Mouse (Mus musculus) limb, embryonic 13.5 days (tissue): ENCODE results near the gene Abi2. TPM values are rescaled to one million over a fixed set of nuclear protein-coding genes. Genes with fewer than 3 reads are reported as not detected.
"Not testable (repeated sequence)": the region's sequence is repeated elsewhere in the genome, so short reads cannot be mapped to it uniquely, and the experiment has no call there.

ENCODE experiments used
- ATAC-seq: fragments of 200-750 bp; cut with Nextera tagmentation; 2 replicates; pipeline ENCODE4 v1.8.0; 2017; ENCODE audit warnings: low read depth, moderate number of reproducible peaks, moderate TSS enrichment; ENCODE audit not compliant: low FRiP score
- H3K27ac ChIP-seq: fragments of 300-500 bp; sonication (generic); 2 replicates; pipeline ENCODE4 v1.5.1; 2015; ENCODE audit warnings: inconsistent platforms, mild to moderate bottlenecking, moderate library complexity
- H3K27me3 ChIP-seq: fragments of 300-500 bp; sonication (generic); 2 replicates; pipeline ENCODE4 v1.6.1; 2015; ENCODE audit warnings: mild to moderate bottlenecking, inconsistent platforms
- H3K36me3 ChIP-seq: fragments of 300-500 bp; sonication (generic); 2 replicates; pipeline ENCODE4 v1.6.1; 2015; ENCODE audit warnings: inconsistent platforms, mild to moderate bottlenecking, moderate library complexity
- H3K4me1 ChIP-seq: fragments of 300-500 bp; sonication (generic); 2 replicates; pipeline ENCODE4 v1.6.1; 2015; ENCODE audit warnings: inconsistent platforms
- H3K4me2 ChIP-seq: fragments of 300-500 bp; sonication (generic); replicated peaks from 2 replicates; pipeline ENCODE4 v1.6.1; 2015; ENCODE audit warnings: inconsistent platforms, mild to moderate bottlenecking, moderate library complexity
- H3K4me3 ChIP-seq: fragments of 300-500 bp; sonication (generic); 2 replicates; pipeline ENCODE4 v1.5.1; 2015; ENCODE audit warnings: moderate library complexity, mild to moderate bottlenecking, inconsistent platforms
- H3K9ac ChIP-seq: fragments of 300-500 bp; sonication (generic); 2 replicates; pipeline ENCODE4 v1.6.1; 2015; ENCODE audit warnings: mild to moderate bottlenecking, inconsistent platforms
- H3K9me3 ChIP-seq: fragments of 300-500 bp; sonication (generic); 2 replicates; pipeline ENCODE4 v1.6.1; 2016; ENCODE audit warnings: inconsistent platforms
- WGBS: fragments of 180-500 bp; shearing (Covaris S2); methylation state at CpG from one replicate; pipeline ENCODE4 v1.1.7; 2015; 5-methylcytosine and 5-hydroxymethylcytosine counted together
- polyA plus RNA-seq: library from polyadenylated mRNA; unstranded; fragments of >200 nt; fragmentation: Nextera tagmentation; extraction: Ambion mirVana; gene quantifications from 2 replicates; pipeline ENCODE4 v1.2.1, GENCODE M21; 2015

Gene Abi2
- polyA plus RNA-seq, 1 experiment from 2014 or later, result 24.7 TPM

DNA sequence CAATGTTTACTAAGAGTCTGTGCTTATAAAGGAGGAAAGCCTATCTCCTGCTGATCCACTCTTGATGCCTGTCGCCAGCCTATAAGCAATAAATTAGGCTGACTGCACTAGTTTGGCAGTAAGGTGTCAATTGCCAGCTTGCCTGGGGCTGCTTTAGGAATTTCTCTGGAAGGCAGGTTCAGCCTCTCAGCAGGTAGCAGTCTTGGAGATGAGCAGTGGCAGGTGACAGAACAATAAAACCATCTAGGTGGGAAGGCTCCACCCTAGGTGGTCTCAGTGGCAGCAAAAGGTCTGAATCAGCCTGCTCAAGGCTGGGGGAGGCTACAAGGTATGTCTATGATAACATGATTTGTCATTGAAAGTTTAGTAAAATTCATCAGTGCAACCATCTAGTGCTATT lies 23.1 kb downstream of the Abi2 start:
- no peak overlapping the region for H3K4me3 ChIP-seq
- 0 out of 2 replicates have a peak, but pooled peaks cover 4% of the 10 kb centered on the region for H3K4me1 ChIP-seq
- 17% methylated on average over 1 of the region's 1 CpGs for WGBS
- no peak overlapping the region for H3K27ac ChIP-seq
- H3K27me3 ChIP-seq, result no peaks in the 10 kb centered on the region
- H3K9ac ChIP-seq, result no peak overlapping the region
- no peak for ATAC-seq
- no peak overlapping the region for H3K4me2 ChIP-seq
- no peaks in the 10 kb centered on the region for H3K9me3 ChIP-seq
- H3K36me3 ChIP-seq, result peaks cover 21% of the 10 kb centered on the region

DNA sequence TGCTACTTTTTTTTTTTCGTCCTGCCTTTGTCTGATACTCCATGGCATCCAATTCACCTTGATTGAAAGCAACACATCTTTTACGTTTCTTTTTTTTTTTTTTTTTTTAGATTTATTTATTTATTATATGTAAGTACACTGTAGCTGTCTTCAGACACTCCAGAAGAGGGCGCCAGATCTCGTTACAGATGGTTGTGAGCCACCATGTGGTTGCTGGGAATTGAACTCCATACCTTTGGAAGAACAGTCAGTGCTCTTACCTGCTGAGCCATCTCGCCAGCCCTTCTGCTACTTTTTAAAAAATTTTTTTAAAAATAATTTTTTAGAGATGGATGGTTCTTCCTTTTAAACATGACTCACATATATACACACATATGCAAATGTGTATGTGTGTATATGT lies 32.0 kb downstream of the Abi2 start:
- not testable (repeated sequence) for H3K9ac ChIP-seq, H3K27me3 ChIP-seq, H3K4me2 ChIP-seq, H3K4me3 ChIP-seq, H3K9me3 ChIP-seq, H3K27ac ChIP-seq, ATAC-seq, H3K4me1 ChIP-seq
- H3K36me3 ChIP-seq, result peaks cover 31% of the 10 kb centered on the region
- WGBS, result 73% methylated on average over 5 of the region's 5 CpGs

DNA sequence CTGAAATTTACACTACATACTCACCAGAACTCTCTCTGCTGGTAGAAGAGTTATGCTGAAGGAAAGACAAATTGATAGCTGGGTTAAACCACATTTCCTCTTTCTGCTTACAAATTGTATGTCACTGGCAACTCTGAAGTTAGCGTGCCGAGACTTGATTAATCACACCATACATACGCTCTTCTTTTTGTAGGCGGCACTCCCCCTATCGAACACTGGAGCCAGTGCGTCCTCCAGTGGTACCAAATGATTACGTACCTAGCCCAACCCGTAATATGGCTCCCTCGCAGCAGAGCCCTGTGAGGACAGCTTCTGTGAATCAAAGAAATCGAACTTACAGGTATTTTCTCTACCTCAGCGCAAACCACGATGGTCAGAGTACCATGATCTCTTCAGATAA lies 37.6 kb downstream of the Abi2 start:
- Histone ChIP-seq H3K27ac (no peak overlapping the region), H3K36me3 (peaks cover 39% of the 10 kb centered on the region), H3K27me3 (no peaks in the 10 kb centered on the region), H3K4me1 (no peaks in the 10 kb centered on the region), H3K4me2 (no peak overlapping the region), H3K9ac (no peak overlapping the region), H3K4me3 (no peak overlapping the region), H3K9me3 (no peaks in the 10 kb centered on the region)
- 86% methylated on average over 12 of the region's 12 CpGs for WGBS
- no peak for ATAC-seq

DNA sequence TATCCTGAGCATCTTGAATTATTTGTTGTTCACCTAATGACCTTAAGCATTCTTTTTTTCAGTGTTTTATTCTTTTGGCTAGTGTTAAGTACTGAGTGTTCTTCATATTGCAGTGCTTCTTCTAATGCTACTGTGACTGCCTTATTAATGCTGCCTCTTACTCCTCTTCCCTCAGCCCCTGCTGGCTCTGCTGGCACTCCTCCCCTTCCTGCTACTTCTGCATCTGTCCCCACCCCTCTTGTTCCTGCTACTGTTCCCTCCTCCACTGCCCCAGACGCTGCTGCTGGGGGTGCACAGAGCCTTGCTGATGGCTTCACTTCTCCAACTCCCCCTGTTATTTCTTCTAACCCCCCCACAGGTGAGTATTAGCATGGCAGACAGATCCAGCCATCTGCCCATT lies 40.5 kb downstream of the Abi2 start:
- no peaks in the 10 kb centered on the region for H3K4me1 ChIP-seq
- H3K4me2 ChIP-seq, result no peak overlapping the region
- H3K36me3 ChIP-seq, result peaks cover 44% of the 10 kb centered on the region
- no peak for ATAC-seq
- H3K27me3 ChIP-seq, result no peaks in the 10 kb centered on the region
- H3K27ac ChIP-seq, result no peak overlapping the region
- 38% methylated on average over 1 of the region's 1 CpGs for WGBS
- H3K9ac ChIP-seq, result no peak overlapping the region
- no peaks in the 10 kb centered on the region for H3K9me3 ChIP-seq
- H3K4me3 ChIP-seq, result no peak overlapping the region

DNA sequence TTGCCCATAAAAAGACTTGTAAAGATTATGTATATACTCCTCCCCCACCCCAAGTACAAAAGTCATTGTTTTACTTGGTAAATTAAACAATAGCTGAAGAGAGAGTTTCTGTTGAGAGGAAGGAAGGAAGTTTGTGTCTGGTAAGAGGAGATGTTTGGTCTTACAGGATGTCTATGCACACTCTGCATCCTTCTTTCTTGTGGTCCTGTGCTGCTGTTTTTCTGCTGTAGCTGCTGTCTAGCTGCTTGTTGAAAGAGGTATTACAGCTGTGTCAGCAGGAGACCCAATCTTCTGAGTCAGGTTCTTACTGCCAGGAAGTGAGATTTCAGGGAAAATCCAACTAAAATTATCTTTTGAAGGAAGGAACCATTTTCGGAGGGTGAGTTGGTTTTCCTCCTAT lies 51.2 kb downstream of the Abi2 start:
- Histone ChIP-seq H3K4me3 (no peak overlapping the region), H3K9me3 (no peaks in the 10 kb centered on the region), H3K9ac (no peak overlapping the region), H3K27ac (no peak overlapping the region), H3K36me3 (peaks cover 22% of the 10 kb centered on the region), H3K4me2 (no peak overlapping the region), H3K27me3 (no peaks in the 10 kb centered on the region), H3K4me1 (no peaks in the 10 kb centered on the region)
- no peak for ATAC-seq
- WGBS, result 84% methylated on average over 1 of the region's 1 CpGs

DNA sequence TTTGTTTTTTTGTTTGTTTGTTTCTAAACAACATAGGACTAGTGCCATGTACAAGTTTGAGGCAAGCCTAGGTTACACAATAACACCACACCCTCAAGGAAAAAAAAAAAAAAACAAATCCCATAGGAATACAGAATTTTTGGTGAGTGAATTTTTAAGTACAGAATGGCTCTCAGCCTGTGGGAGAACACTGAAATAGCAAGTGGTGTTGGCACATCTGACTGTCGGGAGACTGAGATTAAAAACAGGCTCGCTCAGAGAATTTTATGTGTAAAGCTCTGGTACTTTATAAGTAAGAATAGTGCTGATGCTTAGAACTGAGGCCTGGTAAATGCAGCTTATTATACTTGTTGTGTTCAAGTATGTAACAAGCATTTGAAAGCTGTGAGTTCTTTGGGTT lies 60.1 kb downstream of the Abi2 start:
- ATAC-seq, result no peak
- Histone ChIP-seq H3K4me1 (0 out of 2 replicates have a peak, but pooled peaks cover 3% of the 10 kb centered on the region), H3K36me3 (peaks cover 37% of the 10 kb centered on the region), H3K4me2 (no peak overlapping the region), H3K9me3 (no peaks in the 10 kb centered on the region), H3K27me3 (no peaks in the 10 kb centered on the region), H3K27ac (no peak overlapping the region), H3K4me3 (no peak overlapping the region), H3K9ac (no peak overlapping the region)
- WGBS, result 39% methylated on average over 2 of the region's 2 CpGs

DNA sequence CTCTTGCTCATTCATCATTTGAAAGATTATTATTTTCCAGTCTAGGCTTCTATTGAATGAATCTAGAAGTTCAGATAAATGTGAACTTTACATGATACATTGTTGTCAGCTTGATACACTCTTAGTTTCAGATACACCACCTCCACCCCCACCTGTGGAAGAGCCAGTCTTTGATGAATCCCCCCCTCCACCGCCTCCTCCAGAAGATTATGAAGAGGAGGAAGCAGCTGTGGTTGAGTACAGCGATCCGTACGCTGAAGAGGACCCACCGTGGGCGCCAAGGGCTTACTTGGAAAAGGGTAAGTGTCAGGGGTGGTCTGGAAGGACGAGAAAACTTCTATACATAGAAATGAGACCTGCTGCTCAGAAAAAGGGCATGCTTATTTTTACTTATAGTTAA lies 61.1 kb downstream of the Abi2 start:
- Histone ChIP-seq H3K4me2 (no peak overlapping the region), H3K36me3 (peaks cover 33% of the 10 kb centered on the region), H3K27me3 (no peaks in the 10 kb centered on the region), H3K9me3 (no peaks in the 10 kb centered on the region), H3K4me1 (0 out of 2 replicates have a peak, but pooled peaks cover 3% of the 10 kb centered on the region), H3K9ac (no peak overlapping the region), H3K27ac (no peak overlapping the region), H3K4me3 (no peak overlapping the region)
- WGBS, result 91% methylated on average over 7 of the region's 7 CpGs
- ATAC-seq, result no peak

DNA sequence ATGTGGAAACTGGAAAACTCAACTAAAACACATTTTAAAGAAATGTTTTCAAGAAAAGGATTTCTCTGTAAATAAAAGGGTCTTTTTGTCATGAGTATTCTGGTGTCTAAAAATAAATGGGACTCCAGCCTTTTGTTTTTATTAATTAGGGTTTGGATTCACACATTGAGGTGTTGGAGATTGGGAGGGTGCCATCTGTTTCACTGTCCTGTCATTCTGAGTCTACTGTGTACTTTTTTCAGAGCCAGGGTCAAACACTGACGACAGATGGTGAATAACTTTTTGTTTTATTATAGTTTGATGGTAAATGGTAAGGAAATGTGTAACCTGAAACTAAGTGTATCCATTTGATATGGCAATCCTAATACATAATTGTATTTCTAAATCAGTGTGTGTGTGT lies 72.1 kb downstream of the Abi2 start:
- Histone ChIP-seq H3K4me1 (no peaks in the 10 kb centered on the region), H3K4me2 (no peak overlapping the region), H3K9ac (no peak overlapping the region), H3K4me3 (no peak overlapping the region), H3K36me3 (peaks cover 37% of the 10 kb centered on the region), H3K27ac (no peak overlapping the region), H3K27me3 (no peaks in the 10 kb centered on the region), H3K9me3 (no peaks in the 10 kb centered on the region)
- no peak for ATAC-seq
- 55% methylated on average over 1 of the region's 1 CpGs for WGBS

DNA sequence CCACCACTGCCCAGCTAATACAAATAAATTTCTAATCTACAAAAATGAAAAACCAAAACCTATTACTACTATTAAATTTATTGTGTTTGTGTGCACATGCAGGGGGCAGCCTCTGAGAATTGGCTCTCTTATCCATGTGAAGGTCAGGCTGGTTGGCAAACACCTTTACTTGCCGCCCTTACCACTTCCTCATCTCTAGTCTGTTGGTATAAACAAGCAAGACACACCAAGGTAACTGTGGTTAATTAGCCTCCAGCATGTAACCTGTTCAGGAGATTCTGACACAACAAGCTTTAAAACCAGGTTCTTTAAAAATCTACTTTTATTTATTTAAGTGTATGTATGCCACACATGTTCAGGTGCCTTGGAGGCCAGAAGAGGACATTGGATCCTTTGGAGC lies 73.5 kb downstream of the Abi2 start:
- WGBS, result 95% methylated on average over 1 of the region's 1 CpGs
- Histone ChIP-seq H3K27me3 (no peaks in the 10 kb centered on the region), H3K4me3 (no peak overlapping the region), H3K27ac (no peak overlapping the region), H3K9ac (no peak overlapping the region), H3K4me1 (no peaks in the 10 kb centered on the region), H3K9me3 (no peaks in the 10 kb centered on the region), H3K4me2 (no peak overlapping the region), H3K36me3 (peaks cover 34% of the 10 kb centered on the region)
- ATAC-seq, result no peak

DNA sequence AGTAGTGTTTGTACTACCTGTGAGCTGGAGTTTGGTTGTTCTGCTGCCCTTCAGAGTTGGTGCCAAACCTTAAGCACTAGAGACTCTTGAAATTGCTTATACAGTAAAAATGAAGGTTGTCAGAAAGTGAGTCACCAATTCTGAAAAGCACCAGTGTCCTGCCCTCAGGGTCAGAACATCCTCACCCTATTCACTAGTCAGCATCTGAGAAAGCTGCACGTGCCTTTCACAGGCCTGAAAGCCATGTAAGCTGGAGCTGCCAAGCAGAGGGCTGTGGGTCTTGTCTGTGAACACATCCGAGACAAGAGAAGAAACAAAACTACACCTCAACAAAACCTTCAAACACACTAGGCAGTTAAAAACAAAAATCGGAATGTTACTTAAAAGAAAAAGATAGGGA lies 76.2 kb downstream of the Abi2 start:
- H3K9me3 ChIP-seq, result no peaks in the 10 kb centered on the region
- no peaks in the 10 kb centered on the region for H3K4me1 ChIP-seq
- 82% methylated on average over 3 of the region's 3 CpGs for WGBS
- no peaks in the 10 kb centered on the region for H3K27me3 ChIP-seq
- H3K36me3 ChIP-seq, result peaks cover 49% of the 10 kb centered on the region
- no peak overlapping the region for H3K9ac ChIP-seq
- H3K4me3 ChIP-seq, result no peak overlapping the region
- no peak overlapping the region for H3K4me2 ChIP-seq
- H3K27ac ChIP-seq, result no peak overlapping the region
- ATAC-seq, result no peak

DNA sequence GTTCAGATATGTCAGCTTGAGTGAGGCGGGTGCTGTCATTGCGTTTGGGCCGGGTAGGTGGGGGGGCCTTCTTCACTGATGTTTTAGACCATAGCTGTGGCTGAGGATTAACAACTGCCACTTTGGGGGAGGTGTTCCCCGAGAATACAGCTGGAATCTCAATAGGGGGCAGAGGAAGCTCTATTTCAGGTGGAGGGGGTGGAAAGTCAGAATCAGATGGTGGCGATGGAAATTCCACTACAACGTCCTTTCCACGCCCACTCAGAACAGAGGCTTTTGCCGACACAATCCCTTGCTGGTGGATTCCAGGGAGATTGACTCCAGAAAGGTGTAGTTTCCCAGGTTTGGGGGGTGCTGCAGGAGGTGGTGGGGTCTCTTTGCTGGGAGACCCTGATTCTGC lies 79.2 kb downstream of the Abi2 start:
- Histone ChIP-seq H3K4me1 (no peaks in the 10 kb centered on the region), H3K4me2 (no peak overlapping the region), H3K9me3 (no peaks in the 10 kb centered on the region), H3K27ac (no peak overlapping the region), H3K9ac (no peak overlapping the region), H3K4me3 (no peak overlapping the region), H3K36me3 (peaks cover 63% of the 10 kb centered on the region), H3K27me3 (no peaks in the 10 kb centered on the region)
- no peak for ATAC-seq
- WGBS, result 85% methylated on average over 8 of the region's 8 CpGs

DNA sequence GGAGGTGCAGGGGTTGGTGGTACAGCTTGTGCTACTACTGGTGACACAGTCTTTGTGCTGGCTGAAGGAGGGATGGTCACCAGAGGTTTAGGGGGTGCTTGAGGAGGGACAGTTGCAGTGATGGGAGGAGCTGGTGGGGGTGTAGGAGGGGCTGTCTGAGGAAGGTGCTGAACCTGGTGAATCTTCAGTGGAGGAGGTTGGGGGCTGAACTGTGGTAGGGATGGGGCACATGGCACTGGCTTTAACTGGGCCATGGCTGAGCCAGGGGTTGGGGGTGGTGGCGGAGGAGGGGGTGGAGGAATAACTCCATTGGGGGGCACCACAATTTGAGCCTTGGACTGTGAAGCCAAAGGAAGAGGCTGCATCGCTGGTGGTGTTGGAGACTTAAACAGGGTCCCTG lies 80.2 kb downstream of the Abi2 start:
- 83% methylated on average over 2 of the region's 2 CpGs for WGBS
- Histone ChIP-seq H3K36me3 (peaks cover 67% of the 10 kb centered on the region), H3K9ac (no peak overlapping the region), H3K27ac (no peak overlapping the region), H3K4me2 (no peak overlapping the region), H3K4me3 (no peak overlapping the region), H3K9me3 (no peaks in the 10 kb centered on the region), H3K27me3 (no peaks in the 10 kb centered on the region), H3K4me1 (no peaks in the 10 kb centered on the region)
- ATAC-seq, result 0 out of 2 replicates have a peak, but pooled peaks have one; percentile 19

DNA sequence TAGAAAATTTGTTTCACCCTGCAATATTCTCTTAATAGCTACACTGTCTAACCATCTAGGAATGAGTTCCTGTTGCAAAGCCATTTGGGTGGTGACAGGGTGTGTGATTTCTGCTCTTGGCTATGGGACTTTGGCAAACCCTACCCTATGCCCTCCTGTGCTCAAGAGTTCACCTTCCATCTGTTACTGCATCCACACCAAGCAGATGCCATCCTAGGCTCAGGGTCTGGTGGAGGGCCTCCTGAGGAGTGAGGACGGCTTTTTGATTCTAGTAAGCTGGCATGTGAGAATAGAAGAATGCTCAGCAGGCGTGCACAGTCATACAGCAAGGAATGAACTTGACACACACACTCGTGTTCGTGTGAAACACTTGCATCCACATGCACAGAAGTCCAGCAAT lies 81.1 kb downstream of the Abi2 start:
- ATAC-seq, result no peak
- Histone ChIP-seq H3K36me3 (peaks cover 72% of the 10 kb centered on the region), H3K4me3 (no peak overlapping the region), H3K27ac (no peak overlapping the region), H3K9me3 (no peaks in the 10 kb centered on the region), H3K9ac (no peak overlapping the region), H3K4me2 (no peak overlapping the region), H3K4me1 (no peaks in the 10 kb centered on the region), H3K27me3 (no peaks in the 10 kb centered on the region)
- 78% methylated on average over 4 of the region's 4 CpGs for WGBS
